Mouse (Mus musculus) cortical plate, adult 2 months (tissue): Measurements from ENCODE around the gene Gm20441.

Experiments
- CTCF ChIP-seq: fragments of 200-500 bp; IDR thresholded peaks from 2 replicates; pipeline ENCODE4 v1.5.1; 2011; ENCODE audit warnings: mild to moderate bottlenecking, control low read depth, low read length; ENCODE audit not compliant: insufficient read depth; ENCODE audit errors: extremely low read depth
- POLR2A ChIP-seq: fragments of 200-500 bp; IDR thresholded peaks from 2 replicates; pipeline ENCODE4 v1.6.1; 2011; ENCODE audit warnings: mild to moderate bottlenecking, low read length, control low read depth; ENCODE audit not compliant: insufficient read depth; ENCODE audit errors: extremely low read depth

DNA sequence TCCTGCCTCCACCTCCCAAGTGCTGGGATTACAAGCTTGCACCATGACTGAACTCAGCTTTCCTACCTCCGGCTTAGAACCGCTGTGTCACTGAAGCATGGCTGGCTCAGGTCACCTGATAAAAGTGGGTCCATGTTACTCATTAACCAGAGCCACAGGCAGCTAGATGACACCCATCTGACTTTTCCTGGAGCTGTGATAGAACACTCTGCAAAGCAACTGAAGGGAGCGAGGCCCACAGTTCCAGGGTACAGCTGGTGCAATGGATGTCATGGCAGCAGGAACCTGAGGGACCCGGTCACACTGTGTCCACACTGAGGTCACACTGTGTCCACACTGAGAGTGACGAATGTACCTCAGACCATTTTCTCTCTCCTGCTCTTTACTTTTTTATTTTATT, 9.1 kb upstream of the Gm20441 start:
- TF ChIP-seq CTCF (no peak), POLR2A (no peak)
